In the genomic region with DNA sequence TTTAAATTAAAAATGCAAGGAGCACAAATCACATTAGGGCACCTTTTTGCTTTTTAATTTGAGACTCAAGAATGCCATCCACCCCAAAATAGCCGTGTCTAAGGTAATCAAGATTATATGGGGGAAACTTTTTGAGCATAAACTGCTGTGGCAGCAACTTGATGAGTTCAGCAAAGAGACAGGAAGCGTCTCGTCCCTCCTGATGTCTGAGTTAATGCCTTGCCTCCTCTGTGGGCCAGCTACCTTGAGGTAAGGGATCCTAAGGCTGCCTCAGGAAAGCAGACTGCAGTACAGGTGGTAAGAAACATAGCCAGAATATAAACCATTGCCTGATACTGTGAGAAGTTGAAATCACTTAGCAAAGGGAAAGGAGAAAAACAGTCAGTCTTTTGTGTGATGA, we compare ENCODE assay signal across 22 mouse cellular contexts.
"Had no signal": no experiment of that assay in that cellular context is flagged by ENCODE, and none has a peak within 500 bp of the region (broad histone marks: within the 10 kb centered on the region; RNA-seq: fewer than 3 reads in every experiment).

No protein-coding gene starts in this region.

- DNase-seq: liver, postnatal 0 days; lung, adult 2 months; lung, postnatal 14 days; lung, postnatal 36 days; midbrain, embryonic 14.5 days; retina, postnatal 1 day; right cerebral cortex, adult 18-20 months; right cerebral cortex, postnatal 14 days; thymus, adult 18-20 months; thymus, postnatal 14 days; thymus, postnatal 36 days had no signal

- H3K4me3 ChIP-seq: liver, embryonic 15.5 days; lung, embryonic 15.5 days; midbrain, embryonic 10.5 days; midbrain, embryonic 12.5 days; myocyte; neural tube, embryonic 13.5 days; neural tube, embryonic 15.5 days; stomach, embryonic 15.5 days had no signal

- H3K27ac ChIP-seq: liver, embryonic 15.5 days; lung, embryonic 15.5 days; midbrain, embryonic 10.5 days; midbrain, embryonic 12.5 days; neural tube, embryonic 13.5 days; neural tube, embryonic 15.5 days; stomach, embryonic 15.5 days; stomach, postnatal 0 days had no signal

- ATAC-seq: liver, postnatal 0 days; lung, postnatal 0 days; midbrain, embryonic 16.5 days had no signal

- H3K36me3 ChIP-seq: liver, embryonic 15.5 days; neural tube, embryonic 15.5 days had no signal
